Mouse (Mus musculus) ES-Bruce4 (cell line): ENCODE measurements around the gene Il10.

ENCODE experiments used
- CTCF ChIP-seq: IDR thresholded peaks from one replicate; pipeline ENCODE4 v1.8.1; 2011; ENCODE audit warnings: low read depth, low read length
- EP300 ChIP-seq: IDR thresholded peaks from 2 replicates; pipeline ENCODE4 v1.6.1; 2011; ENCODE audit warnings: low read depth, low read length; ENCODE audit not compliant: insufficient read depth

- TF ChIP-seq EP300 (no peak), CTCF (no peak)
Observed at GRCm38 (mm10) chr1:131039479-131039878, 19.8 kb downstream of the Il10 start.
